Mouse (Mus musculus): ENCODE data around the gene Cand2. TPM values are rescaled to one million over a fixed set of nuclear protein-coding genes. Genes with fewer than 3 reads are reported as not detected.

Cand2 gene
- polyA plus RNA-seq, 1 experiment, result 31.3 TPM

DNA sequence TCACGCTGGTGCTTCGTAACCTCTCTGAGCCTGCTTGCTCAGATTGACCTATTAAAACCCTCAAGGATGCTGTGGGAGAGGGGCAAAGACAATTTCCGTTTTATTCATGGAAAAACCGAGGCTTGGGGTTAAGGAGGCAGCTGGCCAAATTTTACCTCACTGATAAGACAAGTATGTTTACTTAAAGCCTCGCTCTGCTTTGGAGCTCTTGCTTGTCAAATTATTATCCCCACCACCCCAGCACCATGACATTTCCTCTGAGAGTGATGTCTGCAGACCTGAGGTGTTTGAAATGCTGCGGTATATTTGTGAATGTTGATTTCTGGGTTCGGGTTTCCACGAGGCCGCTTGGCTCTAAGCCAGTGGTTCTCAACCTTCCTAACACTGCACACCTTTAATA lies 2.0 kb downstream of the Cand2 start:
- Histone ChIP-seq H3ac (ENCODE audit: control insufficient read depth, insufficient read length) (no peak overlapping the region), H3K4me3 (peak overlapping the region; percentile 42), H3K27me3 (ENCODE audit: control insufficient read depth, insufficient read depth, insufficient read length) (no peaks in the 10 kb centered on the region), H3K79me2 (ENCODE audit: control insufficient read depth, insufficient read depth) (peaks cover 20% of the 10 kb centered on the region), H3K4me2 (ENCODE audit: low read depth) (peak overlapping the region; percentile 91), H3K36me3 (ENCODE audit: control insufficient read depth, insufficient read depth) (no peaks in the 10 kb centered on the region)
- TF ChIP-seq MAX (IDR thresholded peaks at IDR 0.05; ENCODE audit: low read depth), result no peak
- no peak for TF ChIP-seq MYOD1 (IDR thresholded peaks at IDR 0.05; ENCODE audit: control insufficient read depth in 1 of 3, insufficient read length in 2 of 3, low read depth in 2 of 3)
- no peak for TF ChIP-seq MYOG (IDR thresholded peaks at IDR 0.05; ENCODE audit: control insufficient read depth in 1 of 3, insufficient read depth in 1 of 3, insufficient read length in 2 of 3, low read depth in 2 of 3)
- TF ChIP-seq USF1 (IDR thresholded peaks at IDR 0.05; ENCODE audit: low read depth), result no peak
- TF ChIP-seq TCF12 (IDR thresholded peaks at IDR 0.05; ENCODE audit: insufficient read depth, poor library complexity, severe bottlenecking), result no peak

DNA sequence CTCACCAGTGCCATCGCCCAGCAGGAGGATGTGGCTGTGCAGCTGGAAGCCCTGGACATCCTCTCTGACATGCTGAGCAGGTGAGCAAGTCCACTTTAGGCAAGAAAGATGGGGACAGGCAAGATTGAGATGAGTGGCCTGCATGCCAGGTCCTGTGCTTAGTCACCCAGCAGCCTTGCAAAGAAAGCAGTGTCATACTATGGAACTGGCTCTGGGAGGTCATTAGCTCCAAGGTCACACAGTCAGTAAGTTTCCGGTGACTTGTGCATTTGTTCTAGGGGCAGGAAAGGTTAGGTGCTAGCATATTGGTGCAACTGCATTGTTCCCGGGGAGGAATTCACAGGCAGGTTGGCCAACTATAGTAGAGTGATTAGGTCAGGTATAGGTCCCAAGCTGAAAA lies 8.4 kb downstream of the Cand2 start:
- Histone ChIP-seq H3ac (ENCODE audit: control insufficient read depth, insufficient read length) (no peak overlapping the region), H3K4me2 (ENCODE audit: low read depth) (no peak overlapping the region)

DNA sequence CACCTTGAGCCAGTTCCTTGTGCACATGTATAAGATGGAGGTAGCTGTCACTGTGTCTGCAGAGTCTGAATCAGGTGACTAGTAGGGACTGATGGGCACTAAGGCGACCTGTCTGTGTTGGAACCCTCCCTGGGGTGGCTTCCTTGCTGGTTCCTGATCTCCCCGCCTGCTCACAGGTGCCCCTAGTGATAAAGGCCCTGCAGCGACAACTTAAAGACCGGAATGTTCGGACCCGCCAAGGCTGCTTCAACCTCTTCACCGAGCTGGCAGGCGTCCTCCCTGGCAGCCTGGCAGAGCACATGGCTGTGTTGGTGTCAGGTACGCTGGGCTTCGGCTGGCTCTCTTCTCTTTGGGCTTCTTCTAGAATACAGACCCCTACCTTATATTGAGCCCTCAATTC lies 16.7 kb downstream of the Cand2 start:
- Histone ChIP-seq H3K4me2 (ENCODE audit: low read depth) (no peak overlapping the region), H3K36me3 (ENCODE audit: control insufficient read depth, insufficient read depth) (peaks cover 7% of the 10 kb centered on the region), H3K27me3 (ENCODE audit: control insufficient read depth, insufficient read depth, insufficient read length) (no peaks in the 10 kb centered on the region), H3K79me2 (ENCODE audit: control insufficient read depth, insufficient read depth) (no peaks in the 10 kb centered on the region), H3ac (ENCODE audit: control insufficient read depth, insufficient read length) (no peak overlapping the region), H3K4me3 (no peak overlapping the region)
- TF ChIP-seq E2F4 (IDR thresholded peaks at IDR 0.05; ENCODE audit: insufficient read depth) (no peak), MYOG (IDR thresholded peaks at IDR 0.05; ENCODE audit: control insufficient read depth in 1 of 3, insufficient read depth in 1 of 3, insufficient read length in 2 of 3, low read depth in 2 of 3) (no peak), POLR2A (IDR thresholded peaks at IDR 0.05; ENCODE audit: insufficient read length, low read depth) (no peak), MAX (IDR thresholded peaks at IDR 0.05; ENCODE audit: low read depth) (no peak), CEBPB (IDR thresholded peaks at IDR 0.05; ENCODE audit: insufficient read depth, poor library complexity, severe bottlenecking) (no peak), MYOD1 (IDR thresholded peaks at IDR 0.05; ENCODE audit: control insufficient read depth in 1 of 3, insufficient read length in 2 of 3, low read depth in 2 of 3) (no peak), USF1 (IDR thresholded peaks at IDR 0.05; ENCODE audit: low read depth) (no peak), POLR2AphosphoS2 (IDR thresholded peaks at IDR 0.05; ENCODE audit: insufficient read length, low read depth) (no peak), REST (IDR thresholded peaks at IDR 0.05; ENCODE audit: insufficient read depth, insufficient read length) (no peak), TCF3 (IDR thresholded peaks at IDR 0.05; ENCODE audit: insufficient read length, low read depth) (no peak), SRF (IDR thresholded peaks at IDR 0.05; ENCODE audit: control insufficient read depth, insufficient read length, low read depth) (no peak), TCF12 (IDR thresholded peaks at IDR 0.05; ENCODE audit: insufficient read depth, poor library complexity, severe bottlenecking) (no peak)

More for the DNA sequence above, 8.4 kb downstream of the Cand2 start:
- Histone ChIP-seq H3K36me3 (ENCODE audit: control insufficient read depth, insufficient read depth) (peaks cover 7% of the 10 kb centered on the region), H3K4me3 (no peak overlapping the region), H3K27me3 (ENCODE audit: control insufficient read depth, insufficient read depth, insufficient read length) (no peaks in the 10 kb centered on the region), H3K79me2 (ENCODE audit: control insufficient read depth, insufficient read depth) (peaks cover 9% of the 10 kb centered on the region)
- TF ChIP-seq TCF3 (IDR thresholded peaks at IDR 0.05; ENCODE audit: insufficient read length, low read depth), result no peak
- no peak for TF ChIP-seq TCF12 (IDR thresholded peaks at IDR 0.05; ENCODE audit: insufficient read depth, poor library complexity, severe bottlenecking)
- no peak for TF ChIP-seq REST (IDR thresholded peaks at IDR 0.05; ENCODE audit: insufficient read depth, insufficient read length)
- TF ChIP-seq POLR2AphosphoS2 (IDR thresholded peaks at IDR 0.05; ENCODE audit: insufficient read length, low read depth), result no peak
- TF ChIP-seq CEBPB (IDR thresholded peaks at IDR 0.05; ENCODE audit: insufficient read depth, poor library complexity, severe bottlenecking), result no peak
- TF ChIP-seq MAX (IDR thresholded peaks at IDR 0.05; ENCODE audit: low read depth), result no peak
- TF ChIP-seq MYOG (IDR thresholded peaks at IDR 0.05; ENCODE audit: control insufficient read depth in 1 of 3, insufficient read depth in 1 of 3, insufficient read length in 2 of 3, low read depth in 2 of 3), result no peak
- no peak for TF ChIP-seq USF1 (IDR thresholded peaks at IDR 0.05; ENCODE audit: low read depth)

DNA sequence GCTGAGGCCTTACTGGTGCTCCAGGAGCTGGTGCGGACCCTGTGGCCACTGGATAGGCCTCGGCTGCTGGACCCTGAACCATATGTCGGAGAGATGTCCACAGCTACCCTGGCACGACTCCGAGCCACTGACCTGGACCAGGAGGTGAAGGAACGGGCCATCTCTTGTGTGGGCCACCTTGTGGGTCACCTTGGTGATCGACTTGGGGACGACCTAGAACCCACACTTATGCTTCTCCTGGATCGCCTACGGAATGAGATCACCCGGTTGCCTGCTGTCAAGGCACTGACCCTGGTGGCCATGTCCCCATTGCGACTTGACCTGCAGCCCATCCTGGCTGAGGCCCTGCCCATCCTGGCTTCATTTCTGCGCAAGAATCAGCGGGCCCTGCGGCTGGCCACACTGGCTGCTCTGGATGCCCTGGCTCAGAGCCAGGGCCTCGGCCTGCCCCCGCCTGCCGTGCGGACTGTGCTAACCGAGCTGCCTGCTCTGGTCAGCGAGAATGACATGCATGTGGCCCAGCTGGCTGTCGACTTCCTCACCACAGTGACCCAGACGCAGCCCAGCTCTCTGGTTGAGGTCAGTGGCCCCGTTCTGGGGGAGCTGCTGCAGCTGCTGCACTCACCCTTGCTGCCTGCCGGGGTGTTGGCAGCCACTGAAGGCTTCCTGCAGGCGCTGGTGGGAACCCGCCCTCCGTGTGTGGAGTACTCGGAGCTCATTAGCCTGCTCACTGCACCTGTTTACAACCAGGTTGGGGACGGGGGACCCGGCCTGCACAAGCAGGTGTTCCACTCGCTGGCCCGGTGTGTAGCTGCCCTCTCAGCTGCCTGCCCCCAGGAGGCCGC lies 17.7 kb downstream of the Cand2 start:
- H3K79me2 ChIP-seq (ENCODE audit: control insufficient read depth, insufficient read depth), result no peaks in the 10 kb centered on the region
- TF ChIP-seq E2F4 (IDR thresholded peaks at IDR 0.05; ENCODE audit: insufficient read depth), result no peak
- TF ChIP-seq MAX (IDR thresholded peaks at IDR 0.05; ENCODE audit: low read depth), result no peak
- TF ChIP-seq TCF3 (IDR thresholded peaks at IDR 0.05; ENCODE audit: insufficient read length, low read depth), result peak; percentile 76
- TF ChIP-seq MYOD1 (IDR thresholded peaks at IDR 0.05; ENCODE audit: control insufficient read depth in 1 of 3, insufficient read length in 2 of 3, low read depth in 2 of 3), result peak in 2 of 3 experiments; percentile 77 to 80
- no peak for TF ChIP-seq REST (IDR thresholded peaks at IDR 0.05; ENCODE audit: insufficient read depth, insufficient read length)
- no peak for TF ChIP-seq USF1 (IDR thresholded peaks at IDR 0.05; ENCODE audit: low read depth)
- TF ChIP-seq MYOG (IDR thresholded peaks at IDR 0.05; ENCODE audit: control insufficient read depth in 1 of 3, insufficient read depth in 1 of 3, insufficient read length in 2 of 3, low read depth in 2 of 3), result peak; percentile 80 to 90 (median 89)
- TF ChIP-seq TCF12 (IDR thresholded peaks at IDR 0.05; ENCODE audit: insufficient read depth, poor library complexity, severe bottlenecking), result peak; percentile 78
- no peak for TF ChIP-seq SRF (IDR thresholded peaks at IDR 0.05; ENCODE audit: control insufficient read depth, insufficient read length, low read depth)
- peak; percentile 16 for TF ChIP-seq POLR2A (IDR thresholded peaks at IDR 0.05; ENCODE audit: insufficient read length, low read depth)
- H3ac ChIP-seq (ENCODE audit: control insufficient read depth, insufficient read length), result no peak overlapping the region
- no peaks in the 10 kb centered on the region for H3K27me3 ChIP-seq (ENCODE audit: control insufficient read depth, insufficient read depth, insufficient read length)
- H3K4me3 ChIP-seq, result no peak overlapping the region
- H3K4me2 ChIP-seq (ENCODE audit: low read depth), result no peak overlapping the region
- H3K36me3 ChIP-seq (ENCODE audit: control insufficient read depth, insufficient read depth), result no peaks in the 10 kb centered on the region
